Comparison of ENCODE assay signal across 24 mouse cellular contexts in the genomic region with DNA sequence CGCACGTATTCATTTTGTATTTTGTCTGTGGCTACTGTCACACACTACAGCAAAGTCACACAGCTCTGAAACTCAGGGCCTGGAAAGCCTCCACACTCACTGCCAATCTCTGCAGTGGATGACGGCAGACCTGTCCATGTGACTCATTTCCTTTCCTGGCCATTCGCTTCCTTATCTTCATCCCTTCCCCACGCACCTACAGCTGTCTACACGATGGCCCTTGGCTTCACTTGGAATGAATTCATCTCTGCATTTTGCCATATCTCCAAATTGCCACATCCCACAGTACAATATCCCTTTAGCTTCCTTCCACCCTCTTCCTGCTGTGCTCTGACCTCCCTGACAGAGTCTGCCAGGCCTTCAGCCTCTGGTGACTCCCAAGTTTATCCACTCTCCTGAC. TPM values are rescaled to one million over a fixed set of nuclear protein-coding genes. Genes with fewer than 3 reads are reported as not detected.
DNase-seq lines count a peak whose midpoint lies in the region; ATAC-seq lines count a peak whose summit lies in the region.
"Had no signal": no experiment of that assay in that cellular context is flagged by ENCODE, and none has a peak within 500 bp of the region (broad histone marks: within the 10 kb centered on the region; RNA-seq: fewer than 3 reads in every experiment).

No protein-coding gene starts in this region.

- H3K27me3 ChIP-seq in heart, embryonic 10.5 days (ENCODE audit: insufficient read depth, poor library complexity, severe bottlenecking): no peaks in the 10 kb centered on the region
- H3K27me3 ChIP-seq in heart, embryonic 16.5 days (ENCODE audit: control insufficient read depth, insufficient read depth, low read length): no peaks in the 10 kb centered on the region
- H3K27me3 ChIP-seq in forebrain, embryonic 11.5 days (ENCODE audit: control insufficient read depth, insufficient read depth, low read length): no peaks in the 10 kb centered on the region
- H3K27me3 ChIP-seq: embryonic facial prominence, embryonic 12.5 days; forebrain, embryonic 12.5 days; intestine, embryonic 15.5 days; limb, embryonic 12.5 days; midbrain, embryonic 13.5 days had no signal

- no peak overlapping the region for H3K4me3 ChIP-seq in heart, embryonic 10.5 days
- no peak overlapping the region for H3K4me3 ChIP-seq in heart, embryonic 16.5 days (ENCODE audit: low read length)
- no peak overlapping the region for H3K4me3 ChIP-seq in forebrain, embryonic 11.5 days (ENCODE audit: low read depth, low read length)
- H3K4me3 ChIP-seq: embryonic facial prominence, embryonic 12.5 days; forebrain, embryonic 12.5 days; hindbrain, embryonic 10.5 days; intestine, embryonic 15.5 days; layer of hippocampus, adult 2 months; limb, embryonic 12.5 days; midbrain, embryonic 13.5 days had no signal

- peak; percentile 80 for ATAC-seq in heart, embryonic 16.5 days (replicated peaks; ENCODE audit: extremely low read depth, insufficient read depth, low FRiP score)
- ATAC-seq in forebrain, embryonic 11.5 days (replicated peaks; ENCODE audit: low FRiP score): no peak
- ATAC-seq: hindbrain, embryonic 16.5 days; intestine, embryonic 15.5 days; midbrain, embryonic 13.5 days had no signal

- peak; percentile 53 to 67 for DNase-seq in heart, adult 18-20 months
- DNase-seq in heart, embryonic 10.5 days (ENCODE audit: low spot score): no peak
- DNase-seq in 416B (ENCODE audit: low read depth): peak; percentile 15
- DNase-seq in heart, adult 9 months (ENCODE audit: low spot score in 2 of 2): peak; percentile 29 to 45
- DNase-seq in adrenal gland, adult (ENCODE audit: inconsistent age in 2 of 2, low spot score in 1 of 2): no peak
- DNase-seq in forebrain, embryonic 11.5 days (ENCODE audit: low spot score): no peak
- DNase-seq: adrenal gland, postnatal 14 days; cerebellum, adult 2 months; cerebellum, postnatal 25 days; kidney, adult 8-10 months; kidney, postnatal 14 days; layer of hippocampus, postnatal 36 days; lung, postnatal 10 days; thymus, adult 2 months had no signal

- peak overlapping the region; percentile 33 for H3K9ac ChIP-seq in heart, embryonic 16.5 days (ENCODE audit: low read length)
- H3K9ac ChIP-seq in forebrain, embryonic 11.5 days (ENCODE audit: low read length): no peak overlapping the region
- H3K9ac ChIP-seq: embryonic facial prominence, embryonic 12.5 days; forebrain, embryonic 12.5 days; intestine, embryonic 15.5 days; limb, embryonic 12.5 days; liver, embryonic 14.5 days; midbrain, embryonic 13.5 days had no signal

- no peak overlapping the region; the same call in 1 of the 2 replicates for H3K27ac ChIP-seq in heart, embryonic 10.5 days
- H3K27ac ChIP-seq in heart, embryonic 16.5 days (ENCODE audit: low read length): peak overlapping the region; percentile 94
- H3K27ac ChIP-seq in forebrain, embryonic 11.5 days (ENCODE audit: low read depth, low read length): no peak overlapping the region
- H3K27ac ChIP-seq: embryonic facial prominence, embryonic 12.5 days; forebrain, embryonic 12.5 days; hindbrain, embryonic 10.5 days; intestine, embryonic 15.5 days; layer of hippocampus, adult 2 months; limb, embryonic 12.5 days; liver, embryonic 14.5 days; midbrain, embryonic 13.5 days had no signal

- peaks cover 95% of the 10 kb centered on the region for H3K36me3 ChIP-seq in heart, embryonic 10.5 days
- H3K36me3 ChIP-seq in heart, embryonic 16.5 days (ENCODE audit: control insufficient read depth, insufficient read depth): peaks cover 61% of the 10 kb centered on the region
- H3K36me3 ChIP-seq in forebrain, embryonic 11.5 days (ENCODE audit: control insufficient read depth, insufficient read depth, low read length): peaks cover 19% of the 10 kb centered on the region; the same call in 1 of the 2 replicates

- no peak overlapping the region for H3K4me2 ChIP-seq in heart, embryonic 16.5 days (ENCODE audit: low read depth, low read length)
- no peak overlapping the region for H3K4me2 ChIP-seq in forebrain, embryonic 11.5 days (ENCODE audit: low read depth, low read length, severe bottlenecking)
- H3K4me2 ChIP-seq: embryonic facial prominence, embryonic 12.5 days; forebrain, embryonic 12.5 days; intestine, embryonic 15.5 days; limb, embryonic 12.5 days; midbrain, embryonic 13.5 days had no signal

- no peaks in the 10 kb centered on the region for H3K9me3 ChIP-seq in heart, embryonic 10.5 days
- no peaks in the 10 kb centered on the region for H3K9me3 ChIP-seq in heart, embryonic 16.5 days (replicated peaks; ENCODE audit: control insufficient read depth, low read length)
- H3K9me3 ChIP-seq in forebrain, embryonic 11.5 days (ENCODE audit: control insufficient read depth, low read length): no peaks in the 10 kb centered on the region
- H3K9me3 ChIP-seq: embryonic facial prominence, embryonic 12.5 days; forebrain, embryonic 12.5 days; hindbrain, embryonic 10.5 days; intestine, embryonic 15.5 days; limb, embryonic 12.5 days; midbrain, embryonic 13.5 days had no signal

- WGBS in heart, embryonic 10.5 days: 55% methylated on average over 6 of the region's 6 CpGs
- WGBS in heart, embryonic 16.5 days: 29% methylated on average over 6 of the region's 6 CpGs
- WGBS in forebrain, embryonic 11.5 days: 95% methylated on average over 6 of the region's 6 CpGs

- no peaks in the 10 kb centered on the region for H3K4me1 ChIP-seq in heart, embryonic 10.5 days
- H3K4me1 ChIP-seq in heart, embryonic 16.5 days (ENCODE audit: control insufficient read depth, insufficient read depth, low read length): peaks cover 24% of the 10 kb centered on the region
- no peaks in the 10 kb centered on the region for H3K4me1 ChIP-seq in forebrain, embryonic 11.5 days (replicated peaks; ENCODE audit: control insufficient read depth, insufficient read depth, low read length)
- H3K4me1 ChIP-seq: embryonic facial prominence, embryonic 12.5 days; forebrain, embryonic 12.5 days; hindbrain, embryonic 10.5 days; intestine, embryonic 15.5 days; limb, embryonic 12.5 days; midbrain, embryonic 13.5 days had no signal

RNA-seq across cellular contexts. Expression of gene Szt2, which starts 14.6 kb away (rescaled TPM):
- total RNA-seq in heart, adult 18-20 months (2021): 10 to 100 TPM in 1 of 2 experiments, 1 to 10 TPM in 1; 7.8 to 10.5 TPM
- polyA plus RNA-seq in heart, embryonic 10.5 days (2016; fragmentation: Nextera tagmentation; extraction: Ambion mirVana): 6.7 and 8.6 TPM in 2 replicates
- polyA plus RNA-seq in heart, embryonic 16.5 days (2015; fragmentation: Nextera tagmentation; extraction: Ambion mirVana): 5.3 and 5.5 TPM in 2 replicates
- polyA plus RNA-seq in forebrain, embryonic 11.5 days (2014; fragmentation: Nextera tagmentation; extraction: Ambion mirVana): 14.1 and 18.3 TPM in 2 replicates

RNA-seq across cellular contexts. Expression of gene Med8, which starts 14.6 kb away (rescaled TPM):
- total RNA-seq in heart, adult 18-20 months (2021): 10 to 100 TPM; 32.8 to 37.2 TPM
- 102 and 124 TPM in 2 replicates for polyA plus RNA-seq in heart, embryonic 10.5 days (2016; fragmentation: Nextera tagmentation; extraction: Ambion mirVana)
- polyA plus RNA-seq in heart, embryonic 16.5 days (2015; fragmentation: Nextera tagmentation; extraction: Ambion mirVana): 67.8 and 70.6 TPM in 2 replicates
- polyA plus RNA-seq in forebrain, embryonic 11.5 days (2014; fragmentation: Nextera tagmentation; extraction: Ambion mirVana): 152 and 155 TPM in 2 replicates

RNA-seq across cellular contexts. Expression of gene Elovl1, which starts 33.4 kb away (rescaled TPM):
- total RNA-seq in heart, adult 18-20 months (2021): 10 to 100 TPM; 15.7 to 17.2 TPM
- polyA plus RNA-seq in heart, embryonic 10.5 days (2016; fragmentation: Nextera tagmentation; extraction: Ambion mirVana): 72.0 and 85.1 TPM in 2 replicates
- polyA plus RNA-seq in heart, embryonic 16.5 days (2015; fragmentation: Nextera tagmentation; extraction: Ambion mirVana): 66.5 and 69.4 TPM in 2 replicates
- polyA plus RNA-seq in forebrain, embryonic 11.5 days (2014; fragmentation: Nextera tagmentation; extraction: Ambion mirVana): 37.8 and 39.8 TPM in 2 replicates

RNA-seq across cellular contexts. Expression of gene Cdc20, which starts 42.6 kb away (rescaled TPM):
- 1 to 10 TPM in 1 of 2 experiments, under 1 TPM in 1; 0.57 to 1.2 TPM for total RNA-seq in heart, adult 18-20 months (2021)
- polyA plus RNA-seq in heart, embryonic 10.5 days (2016; fragmentation: Nextera tagmentation; extraction: Ambion mirVana): 221 and 270 TPM in 2 replicates
- 189 and 195 TPM in 2 replicates for polyA plus RNA-seq in heart, embryonic 16.5 days (2015; fragmentation: Nextera tagmentation; extraction: Ambion mirVana)
- 369 and 385 TPM in 2 replicates for polyA plus RNA-seq in forebrain, embryonic 11.5 days (2014; fragmentation: Nextera tagmentation; extraction: Ambion mirVana)

Comparison
In these comparisons a context has a peak if more than half of its experiments do, and no peak if none do; other contexts are left out.
1. DNase-seq: peak in heart, adult 18-20 months (2 of 2), 416B (single experiment) and heart, adult 9 months (2 of 2); none in heart, embryonic 10.5 days (single experiment), adrenal gland, adult (0 of 2) and forebrain, embryonic 11.5 days (single experiment).